Mouse (Mus musculus): ENCODE measurements around the gene Epb41l3. TPM values are rescaled to one million over a fixed set of nuclear protein-coding genes. Genes with fewer than 3 reads are reported as not detected.

Gene Epb41l3
- polyA plus RNA-seq, 1 experiment = 0.12 TPM

GRCm38 (mm10) chr17:69127981-69128380, 52.5 kb downstream of the Epb41l3 start:
- H3K9me3 ChIP-seq (ENCODE audit: control insufficient read depth, low read length) = no peaks in the 10 kb centered on the region; the same call in 1 of the 2 replicates
- H3K27me3 ChIP-seq (ENCODE audit: control insufficient read depth) = no peaks in the 10 kb centered on the region
- no peaks in the 10 kb centered on the region for H3K36me3 ChIP-seq (ENCODE audit: control insufficient read depth)
- no peaks in the 10 kb centered on the region for H3K4me1 ChIP-seq (ENCODE audit: control insufficient read depth)
- TF ChIP-seq GATA1 (IDR thresholded peaks at IDR 0.05; ENCODE audit: low read length) (no peak), TAL1 (IDR thresholded peaks at IDR 0.05; ENCODE audit: low read length) (no peak)
- no peak overlapping the region for H3K4me3 ChIP-seq (replicated peaks)

DNA sequence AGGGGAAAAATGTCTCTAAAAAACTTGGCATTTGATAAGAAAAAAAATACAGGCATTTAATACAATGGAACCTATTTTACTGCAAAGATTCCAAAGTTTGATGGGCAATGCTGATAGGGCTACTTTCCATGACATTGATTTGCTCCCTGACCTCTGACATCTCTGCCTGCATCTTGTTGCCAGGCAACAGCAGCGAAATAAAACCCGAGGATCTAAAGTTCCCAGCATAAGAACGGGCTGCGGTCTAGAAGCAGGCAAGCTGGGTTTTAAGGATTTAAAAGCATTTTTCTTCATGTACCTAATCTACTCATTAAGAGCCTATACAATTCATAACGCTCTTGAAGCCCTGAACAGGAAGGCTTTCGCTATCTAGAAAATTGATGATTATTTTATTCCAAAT, 54.0 kb downstream of the Epb41l3 start:
- Histone ChIP-seq H3K4me3 (replicated peaks) (no peak overlapping the region), H3K4me1 (ENCODE audit: control insufficient read depth) (no peaks in the 10 kb centered on the region), H3K27me3 (ENCODE audit: control insufficient read depth) (no peaks in the 10 kb centered on the region), H3K36me3 (ENCODE audit: control insufficient read depth) (no peaks in the 10 kb centered on the region), H3K9me3 (ENCODE audit: control insufficient read depth, low read length) (no peaks in the 10 kb centered on the region; the same call in 1 of the 2 replicates)
- no peak for TF ChIP-seq GATA1 (IDR thresholded peaks at IDR 0.05; ENCODE audit: low read length)
- no peak for TF ChIP-seq TAL1 (IDR thresholded peaks at IDR 0.05; ENCODE audit: low read length)

DNA sequence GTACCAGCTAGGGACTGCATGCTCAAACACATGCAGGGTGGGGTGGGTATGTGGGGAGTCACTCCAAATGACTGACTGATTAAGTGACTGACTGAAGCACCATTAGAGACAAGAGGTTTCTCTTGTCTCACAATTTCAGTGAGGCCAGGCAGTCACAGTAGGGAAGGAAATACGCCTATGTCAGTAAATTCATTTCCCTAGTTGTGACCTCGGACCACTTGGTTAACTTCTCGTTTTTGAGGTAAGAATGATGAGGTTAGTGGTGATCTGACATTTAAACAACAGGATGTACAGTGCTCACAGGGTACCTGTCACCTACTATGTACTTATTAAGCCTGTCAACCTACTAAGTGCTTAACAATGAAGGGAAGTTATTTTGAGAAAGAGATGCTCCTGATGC, 67.5 kb downstream of the Epb41l3 start:
- no peak for TF ChIP-seq GATA1 (IDR thresholded peaks at IDR 0.05; ENCODE audit: low read length)
- TF ChIP-seq TAL1 (IDR thresholded peaks at IDR 0.05; ENCODE audit: low read length) = no peak
- no peaks in the 10 kb centered on the region for H3K36me3 ChIP-seq (ENCODE audit: control insufficient read depth)
- no peaks in the 10 kb centered on the region; the same call in 1 of the 2 replicates for H3K9me3 ChIP-seq (ENCODE audit: control insufficient read depth, low read length)
- H3K4me1 ChIP-seq (ENCODE audit: control insufficient read depth) = no peaks in the 10 kb centered on the region
- H3K4me3 ChIP-seq (replicated peaks) = no peak overlapping the region
- H3K27me3 ChIP-seq (ENCODE audit: control insufficient read depth) = no peaks in the 10 kb centered on the region

- Histone ChIP-seq H3K4me3 (replicated peaks) (no peak overlapping the region), H3K36me3 (ENCODE audit: control insufficient read depth) (no peaks in the 10 kb centered on the region), H3K27me3 (ENCODE audit: control insufficient read depth) (no peaks in the 10 kb centered on the region), H3K9me3 (ENCODE audit: control insufficient read depth, low read length) (no peaks in the 10 kb centered on the region), H3K4me1 (ENCODE audit: control insufficient read depth) (no peaks in the 10 kb centered on the region)
- TF ChIP-seq TAL1 (IDR thresholded peaks at IDR 0.05; ENCODE audit: low read length) (no peak), GATA1 (IDR thresholded peaks at IDR 0.05; ENCODE audit: low read length) (no peak)
Measured at GRCm38 (mm10) chr17:69150826-69151225, 75.3 kb downstream of the Epb41l3 start.

DNA sequence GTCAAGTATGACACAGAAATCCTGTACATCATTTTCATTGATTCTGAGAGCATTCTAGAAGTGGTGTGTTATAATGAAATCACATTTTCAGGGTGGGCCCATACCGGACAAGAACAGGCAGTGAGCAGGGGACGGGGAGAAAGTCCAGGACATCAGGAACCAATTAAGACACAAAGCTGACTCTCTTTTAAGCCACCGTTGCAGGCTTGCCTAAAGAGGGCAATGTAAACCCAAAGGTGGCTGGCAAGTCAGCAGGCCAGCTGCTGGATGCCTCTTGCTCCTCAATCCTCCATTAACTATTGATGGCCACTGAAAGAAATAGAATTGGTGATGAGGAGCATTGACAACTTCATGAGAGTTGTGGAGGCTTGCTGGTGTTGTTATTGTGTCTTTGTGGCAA, 75.8 kb downstream of the Epb41l3 start:
- Histone ChIP-seq H3K4me1 (ENCODE audit: control insufficient read depth) (no peaks in the 10 kb centered on the region), H3K9me3 (ENCODE audit: control insufficient read depth, low read length) (no peaks in the 10 kb centered on the region), H3K4me3 (replicated peaks) (no peak overlapping the region), H3K36me3 (ENCODE audit: control insufficient read depth) (no peaks in the 10 kb centered on the region), H3K27me3 (ENCODE audit: control insufficient read depth) (peaks cover under 1% of the 10 kb centered on the region; the same call in 1 of the 2 replicates)
- TF ChIP-seq GATA1 (IDR thresholded peaks at IDR 0.05; ENCODE audit: low read length) (no peak), TAL1 (IDR thresholded peaks at IDR 0.05; ENCODE audit: low read length) (no peak)

DNA sequence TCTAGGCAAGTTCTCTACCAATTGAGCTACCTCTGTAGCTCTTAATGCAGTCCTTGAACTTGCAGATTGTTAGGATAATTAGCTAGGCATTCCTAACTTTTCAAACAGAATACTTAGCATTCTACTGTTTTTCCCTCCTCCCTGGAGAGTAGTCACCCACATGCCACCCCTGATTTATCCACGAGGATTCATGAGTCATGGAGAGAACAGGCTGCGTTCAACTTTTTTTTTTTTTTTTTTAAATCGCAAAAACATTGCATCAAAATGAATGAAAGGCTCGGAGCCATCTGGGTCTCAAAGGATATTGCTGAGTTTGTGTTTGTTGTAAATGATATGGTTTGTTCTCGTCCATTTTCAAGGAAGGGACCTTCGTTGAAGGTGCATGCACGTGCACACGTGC, 79.6 kb downstream of the Epb41l3 start:
- Histone ChIP-seq H3K9me3 (ENCODE audit: control insufficient read depth, low read length) (no peaks in the 10 kb centered on the region), H3K36me3 (ENCODE audit: control insufficient read depth) (no peaks in the 10 kb centered on the region), H3K4me3 (replicated peaks) (no peak overlapping the region), H3K27me3 (ENCODE audit: control insufficient read depth) (peaks cover 17% of the 10 kb centered on the region), H3K4me1 (ENCODE audit: control insufficient read depth) (no peaks in the 10 kb centered on the region)
- TF ChIP-seq GATA1 (IDR thresholded peaks at IDR 0.05; ENCODE audit: low read length) = no peak
- no peak for TF ChIP-seq TAL1 (IDR thresholded peaks at IDR 0.05; ENCODE audit: low read length)

GRCm38 (mm10) chr17:69156522-69157100, 81.1 kb downstream of the Epb41l3 start:
- Histone ChIP-seq H3K4me1 (ENCODE audit: control insufficient read depth) (no peaks in the 10 kb centered on the region), H3K36me3 (ENCODE audit: control insufficient read depth) (no peaks in the 10 kb centered on the region), H3K4me3 (replicated peaks) (peak overlapping the region; percentile 44), H3K9me3 (ENCODE audit: control insufficient read depth, low read length) (no peaks in the 10 kb centered on the region), H3K27me3 (ENCODE audit: control insufficient read depth) (peaks cover 17% of the 10 kb centered on the region)
- no peak for TF ChIP-seq TAL1 (IDR thresholded peaks at IDR 0.05; ENCODE audit: low read length)

- TF ChIP-seq GATA1 (IDR thresholded peaks at IDR 0.05; ENCODE audit: low read length) (no peak), TAL1 (IDR thresholded peaks at IDR 0.05; ENCODE audit: low read length) (no peak)
- Histone ChIP-seq H3K9me3 (ENCODE audit: control insufficient read depth, low read length) (no peaks in the 10 kb centered on the region), H3K27me3 (ENCODE audit: control insufficient read depth) (peaks cover 17% of the 10 kb centered on the region), H3K4me3 (replicated peaks) (peak overlapping the region; percentile 44), H3K4me1 (ENCODE audit: control insufficient read depth) (no peaks in the 10 kb centered on the region), H3K36me3 (ENCODE audit: control insufficient read depth) (no peaks in the 10 kb centered on the region)
Measured at GRCm38 (mm10) chr17:69157101-69157808, 81.8 kb downstream of the Epb41l3 start.

DNA sequence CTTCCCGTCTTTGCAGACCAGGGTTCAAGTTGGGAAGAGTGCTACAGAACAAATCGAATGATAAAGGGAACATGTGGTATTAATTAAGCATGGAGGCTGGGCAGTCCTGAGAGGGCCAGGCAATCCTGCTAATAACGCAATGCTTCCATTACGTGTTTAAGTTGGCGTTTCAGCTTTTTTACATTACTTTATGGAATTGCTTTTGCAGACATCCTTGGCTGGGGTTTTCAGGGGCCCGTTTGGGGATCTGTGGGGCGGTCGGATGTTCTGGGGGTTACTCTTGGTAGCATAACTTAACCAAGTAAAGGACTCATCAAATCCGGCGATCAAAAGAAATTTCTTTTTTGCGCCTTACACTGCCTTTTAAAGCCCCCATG, 82.3 kb downstream of the Epb41l3 start:
- Histone ChIP-seq H3K27me3 (ENCODE audit: control insufficient read depth) (peaks cover 17% of the 10 kb centered on the region), H3K36me3 (ENCODE audit: control insufficient read depth) (no peaks in the 10 kb centered on the region), H3K4me3 (replicated peaks) (no peak overlapping the region), H3K4me1 (ENCODE audit: control insufficient read depth) (no peaks in the 10 kb centered on the region), H3K9me3 (ENCODE audit: control insufficient read depth, low read length) (no peaks in the 10 kb centered on the region)
- no peak for TF ChIP-seq GATA1 (IDR thresholded peaks at IDR 0.05; ENCODE audit: low read length)
